Mouse (Mus musculus) thymus, postnatal 4 days (tissue): ENCODE measurements at regions not wholly inside any gene's neighbourhood (a gene's known extent, or its start where the extent isn't known, plus 50 kb on each side); places are given as distances from the start of the nearest gene placed in this dataset.

ENCODE experiments used
- DNase-seq: peaks from one replicate; pipeline ENCODE4 v3.0.0; 2021

DNA sequence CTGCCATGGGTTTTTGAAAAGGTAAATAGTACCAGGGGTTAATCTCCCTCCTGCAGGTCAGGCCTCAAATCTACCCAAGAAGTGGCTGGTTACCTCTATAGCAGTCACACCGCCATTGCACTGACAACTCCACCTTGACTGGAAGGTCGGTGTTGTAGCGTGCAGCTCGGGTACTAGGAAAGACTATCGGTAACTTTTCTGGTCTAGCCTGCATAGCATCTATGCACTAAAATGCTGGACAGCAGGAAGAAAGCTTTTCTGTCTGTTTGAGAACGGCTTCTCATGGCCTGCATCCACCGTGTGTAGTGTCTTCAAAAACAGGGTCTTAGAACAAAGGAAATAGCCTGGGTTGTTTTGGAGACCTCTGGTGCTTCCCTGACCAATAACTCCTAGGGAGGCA lies 88.8 kb downstream of the Bms1 start:
- no peak for DNase-seq

GRCm38 (mm10) chr6:118327458-118327857 lies 91.8 kb downstream of the Bms1 start:
- DNase-seq = peak; percentile 54

- DNase-seq = no peak
Measured at GRCm38 (mm10) chr6:118325681-118326080, 93.6 kb downstream of the Bms1 start.

DNA sequence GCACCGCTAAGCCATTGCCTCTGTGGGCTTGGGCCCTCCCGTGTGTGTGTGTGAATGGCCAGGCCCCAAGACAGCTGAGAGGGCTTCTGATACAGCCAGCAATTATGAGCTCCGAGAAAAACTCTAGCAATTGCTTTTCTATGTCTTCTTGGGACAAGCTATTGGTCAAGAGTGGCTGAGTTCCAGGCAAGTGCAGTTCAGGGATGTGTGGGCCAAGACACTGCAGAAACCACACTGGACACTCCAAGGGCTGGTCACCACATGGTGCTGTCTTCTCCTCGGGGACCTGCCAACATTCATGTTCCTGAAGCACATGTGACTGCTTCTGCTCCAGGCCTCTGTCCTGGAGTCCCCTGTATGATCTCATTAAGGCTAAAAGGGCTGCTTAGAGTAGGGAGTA lies 94.7 kb downstream of the Bms1 start:
- no peak for DNase-seq

GRCm38 (mm10) chr6:118323052-118323451 lies 96.2 kb downstream of the Bms1 start:
- DNase-seq = no peak

DNA sequence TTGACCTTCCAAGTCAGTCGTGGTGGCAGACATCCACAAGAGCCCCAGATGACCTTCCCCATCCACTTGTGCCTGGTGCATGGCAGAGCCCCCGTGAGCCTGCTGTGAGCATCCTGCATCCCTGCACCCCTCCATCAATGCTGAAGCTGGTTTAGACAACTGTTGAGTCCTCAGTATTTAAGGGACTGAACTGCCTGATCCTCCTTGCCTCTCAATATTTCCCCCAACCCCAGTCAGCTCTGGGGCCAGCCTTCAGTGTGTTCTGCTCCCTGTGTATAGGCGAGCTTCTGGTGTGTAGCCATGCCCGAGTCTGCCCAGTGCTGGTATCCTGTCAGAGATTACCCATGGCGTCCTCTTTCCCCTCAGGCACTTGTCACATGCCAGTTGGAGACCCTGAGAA lies 96.6 kb downstream of the Bms1 start:
- DNase-seq = no peak

DNA sequence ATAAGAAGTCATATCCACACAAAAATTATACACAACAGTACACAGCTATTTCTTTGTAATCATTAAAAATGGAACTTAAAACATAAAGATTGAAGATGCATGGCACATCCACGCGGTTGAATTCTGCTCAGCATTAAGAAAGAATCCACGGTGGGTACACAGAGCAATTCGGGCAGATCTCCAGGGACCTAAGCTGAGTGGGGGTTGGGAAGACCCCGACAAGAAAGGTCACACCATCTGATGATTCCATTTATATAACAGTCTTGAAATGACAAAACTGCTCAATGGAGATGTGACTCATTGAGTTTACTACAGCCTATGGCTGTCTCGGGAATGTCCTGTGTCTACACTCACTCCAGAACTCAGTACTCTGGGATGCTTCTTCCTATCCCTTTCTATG lies 97.2 kb downstream of the Bms1 start:
- DNase-seq = no peak

DNA sequence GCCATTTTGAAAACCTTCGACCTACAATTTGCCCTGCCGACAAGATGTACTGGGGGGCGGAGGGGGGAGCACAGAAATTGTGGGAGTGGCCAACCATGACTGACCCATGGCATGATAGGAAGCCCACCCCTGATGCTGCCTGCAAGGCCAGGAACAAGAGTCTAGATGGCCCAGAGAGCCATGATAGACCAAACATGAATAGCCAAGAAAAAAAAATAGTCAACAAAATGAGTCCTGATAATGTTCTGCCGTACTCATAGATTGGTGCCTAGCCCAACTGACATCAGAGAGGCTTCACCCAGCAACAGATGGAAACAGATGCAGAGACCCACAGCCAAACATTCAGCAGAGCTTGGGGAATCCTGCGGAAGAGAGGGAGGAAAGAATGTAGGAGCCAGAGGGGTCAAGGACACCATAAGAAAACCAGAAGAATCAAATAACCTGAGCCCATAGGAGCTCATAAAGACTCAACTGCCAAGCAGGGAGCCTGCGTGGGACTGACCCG lies 99.2 kb downstream of the Bms1 start:
- DNase-seq = no peak

DNA sequence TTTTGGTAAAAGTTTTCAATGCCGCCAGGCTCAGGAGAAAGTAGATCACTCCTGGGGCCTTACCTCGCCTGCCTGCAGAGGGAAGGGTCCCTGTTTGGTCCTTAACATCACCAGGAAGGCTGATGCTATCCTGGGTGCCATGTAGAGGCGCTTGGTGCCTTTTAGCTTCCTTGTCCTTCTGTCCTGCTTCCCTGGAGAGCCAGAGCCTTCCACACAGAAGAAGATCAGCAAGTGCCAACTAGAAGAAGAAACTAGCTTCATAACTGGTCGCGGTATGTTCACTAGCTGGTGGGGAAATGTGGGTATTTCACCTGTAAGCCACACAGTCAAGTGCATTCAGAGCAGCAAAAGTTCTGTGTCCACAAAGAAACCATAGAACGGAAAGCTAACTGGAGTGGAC lies 103.4 kb downstream of the Bms1 start:
- no peak for DNase-seq

DNA sequence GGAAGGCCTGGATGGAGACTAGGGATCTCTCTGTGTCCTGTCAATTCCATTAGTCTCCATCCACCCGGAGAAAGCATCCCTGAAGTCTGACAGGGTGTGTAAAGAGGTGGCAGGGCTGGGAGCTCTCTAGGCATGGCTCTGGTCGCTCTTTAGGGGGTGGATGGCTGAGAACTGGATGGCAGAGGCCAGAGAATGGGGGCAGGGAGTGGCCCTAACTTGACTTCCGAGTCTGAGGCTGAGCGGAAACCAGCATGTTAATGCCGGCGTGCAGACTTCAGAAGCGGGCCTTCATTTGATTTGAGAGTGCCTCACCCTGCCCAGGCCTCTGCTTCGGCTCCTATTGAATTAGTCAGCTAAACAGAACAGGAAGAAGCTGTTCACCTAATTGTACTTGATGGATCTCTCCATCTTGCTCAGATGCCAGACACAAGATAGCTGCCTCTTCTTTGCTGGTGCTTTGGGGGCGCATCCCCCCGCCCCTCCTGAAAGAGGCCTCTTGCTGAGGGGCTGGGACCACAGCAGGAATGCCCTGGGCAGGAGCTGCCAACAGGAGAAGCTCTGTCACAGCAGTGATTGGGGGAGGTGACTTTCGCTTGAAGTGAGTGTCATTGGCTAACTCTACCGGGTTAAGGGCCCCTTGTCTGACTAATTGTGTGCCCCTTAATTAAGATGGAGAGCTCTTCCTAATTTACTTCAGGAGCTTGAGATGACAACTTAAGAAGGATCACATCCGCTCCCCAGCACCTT lies 104.2 kb downstream of the Bms1 start:
- no peak for DNase-seq

DNA sequence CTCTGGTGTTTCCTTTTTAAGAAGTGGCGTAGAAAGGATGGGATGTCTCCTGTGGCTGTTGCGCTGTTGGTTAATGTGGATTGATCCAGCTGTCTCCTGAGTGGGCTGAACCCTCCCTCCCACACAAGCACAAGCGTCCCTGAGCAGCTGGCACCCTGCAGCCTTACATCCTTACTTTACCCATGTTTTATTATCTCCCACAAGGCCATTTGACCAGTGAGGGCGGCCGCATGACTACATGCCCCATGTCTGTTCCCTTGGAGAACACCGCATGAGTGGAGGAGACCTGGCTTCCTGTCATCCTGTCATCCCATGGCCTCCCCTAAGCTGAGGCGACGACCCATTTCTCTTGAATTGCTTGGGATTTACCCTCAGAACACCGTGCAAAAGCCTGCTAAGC lies 108.2 kb downstream of the Bms1 start:
- DNase-seq = no peak

DNA sequence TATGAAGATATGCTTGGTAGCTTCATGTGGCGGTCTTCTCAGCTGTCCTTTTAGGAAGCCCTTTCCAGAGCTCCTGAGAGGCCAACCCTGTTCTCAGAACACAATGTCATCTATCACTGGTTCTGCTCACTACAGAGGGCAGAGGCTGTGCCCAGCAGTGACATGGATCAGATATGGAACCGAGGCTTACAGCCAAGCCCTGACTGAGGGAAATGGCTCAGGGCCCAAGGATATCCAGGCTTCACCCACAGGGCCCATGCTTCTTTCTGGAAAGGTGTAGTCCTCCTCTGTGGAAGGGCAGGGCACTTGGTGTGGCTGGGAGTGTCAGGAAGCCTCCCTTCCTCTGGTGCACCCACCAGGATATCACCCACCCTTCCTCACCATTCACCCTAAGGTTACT lies 109.4 kb downstream of the Bms1 start:
- no peak for DNase-seq

DNA sequence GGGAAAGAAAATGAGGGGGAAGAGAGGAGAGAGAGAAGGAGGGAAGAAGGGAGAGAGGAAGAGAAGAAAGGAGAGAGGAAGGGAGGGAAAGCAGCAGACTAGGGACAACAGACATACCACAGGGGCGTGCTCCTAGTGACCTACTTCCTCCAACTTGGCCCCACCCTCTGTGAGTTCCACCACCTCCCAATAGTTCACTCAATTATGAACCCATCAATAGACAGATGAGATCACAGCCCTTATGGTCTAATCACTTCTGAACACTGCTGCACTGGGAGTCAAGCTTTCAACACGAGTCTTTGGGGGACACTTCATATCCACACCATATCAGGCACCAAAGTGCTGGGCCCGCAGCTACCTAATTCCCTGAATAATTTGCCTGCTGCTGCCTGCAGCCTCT lies 110.7 kb downstream of the Bms1 start:
- DNase-seq = no peak

- DNase-seq = no peak
Measured at GRCm38 (mm10) chr6:118307481-118307880, 110.0 kb upstream of the Ret start.

DNA sequence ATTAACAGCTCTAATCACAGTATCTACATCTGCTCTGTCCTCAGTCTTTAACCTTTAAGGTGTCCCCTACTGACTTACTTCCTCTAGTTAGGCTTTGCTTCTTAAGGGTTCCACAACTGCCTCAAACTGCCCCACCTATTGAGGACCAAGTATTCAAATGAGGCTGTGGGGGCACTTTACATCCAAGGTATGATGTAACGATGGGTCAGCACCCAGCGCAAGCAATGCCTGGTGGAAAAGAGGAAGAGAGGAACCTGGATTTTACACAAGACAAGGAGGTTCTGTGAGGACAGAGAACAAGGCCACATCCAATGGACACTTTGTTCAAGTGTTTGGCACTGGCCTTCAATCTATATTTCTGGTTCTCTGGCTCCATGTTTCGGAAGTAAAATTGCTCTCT lies 107.7 kb upstream of the Ret start:
- DNase-seq = no peak

GRCm38 (mm10) chr6:118302783-118303350 lies 105.3 kb upstream of the Ret start:
- DNase-seq = no peak

GRCm38 (mm10) chr6:118301880-118302782 lies 104.6 kb upstream of the Ret start:
- DNase-seq = no peak

DNA sequence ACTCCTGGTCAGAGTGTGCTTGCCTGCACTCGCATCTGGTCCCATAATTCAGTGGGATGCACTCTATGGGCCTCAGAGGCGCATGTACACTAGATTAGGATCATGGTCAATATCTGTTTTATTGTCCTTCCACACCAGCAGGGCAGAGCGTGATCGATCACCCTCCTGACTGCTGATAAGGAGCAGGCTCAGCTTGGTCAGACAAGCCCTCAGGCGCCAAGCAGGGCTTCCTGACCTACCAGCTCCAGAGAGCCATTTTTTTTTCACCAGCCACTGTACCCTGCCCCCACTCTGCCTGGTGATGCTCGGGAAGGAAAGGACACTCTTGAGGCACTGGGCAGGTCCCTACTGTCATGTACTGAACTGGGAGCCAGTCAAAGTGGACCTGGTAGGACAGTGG lies 103.3 kb upstream of the Ret start:
- no peak for DNase-seq

DNA sequence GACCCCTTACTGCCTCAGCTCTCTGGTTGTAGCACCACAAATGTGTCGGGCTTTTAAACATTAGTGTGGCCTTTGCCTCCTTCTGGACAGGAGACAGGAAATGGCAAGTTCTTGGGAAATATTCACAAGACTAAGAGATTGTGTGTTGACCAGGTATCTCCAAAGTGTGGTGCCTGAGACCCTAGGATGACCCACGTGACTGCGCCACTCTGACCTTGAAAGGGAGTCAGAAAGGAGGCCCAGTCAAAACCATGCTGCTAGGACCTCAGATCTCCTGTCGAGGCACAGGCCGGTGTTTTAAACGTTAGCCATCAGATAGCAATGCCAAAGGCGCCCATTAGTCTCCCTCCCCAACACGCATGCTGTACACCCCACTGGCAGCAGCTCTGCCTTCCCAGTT lies 100.1 kb upstream of the Ret start:
- no peak for DNase-seq

DNA sequence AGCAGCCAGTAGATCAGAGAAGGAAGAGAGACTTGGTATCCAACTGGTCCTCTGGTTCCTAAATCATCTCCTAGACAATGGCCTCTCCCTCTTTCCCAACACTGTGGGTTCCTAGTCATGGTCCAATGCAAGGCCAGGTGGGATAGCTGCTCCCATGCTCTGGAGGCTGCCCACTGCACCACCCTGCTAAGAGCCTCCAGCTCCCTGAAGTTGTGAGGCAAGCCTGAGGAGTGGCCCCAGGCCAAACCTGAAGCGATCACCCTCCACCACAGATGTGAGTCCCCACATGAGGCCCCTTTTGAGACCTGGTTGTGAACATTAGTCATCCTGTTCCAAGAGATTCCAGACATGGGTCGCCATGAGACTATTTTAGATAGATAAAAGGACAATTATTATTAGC lies 96.5 kb upstream of the Ret start:
- no peak for DNase-seq

GRCm38 (mm10) chr6:118292928-118293327 lies 95.4 kb upstream of the Ret start:
- DNase-seq = no peak

DNA sequence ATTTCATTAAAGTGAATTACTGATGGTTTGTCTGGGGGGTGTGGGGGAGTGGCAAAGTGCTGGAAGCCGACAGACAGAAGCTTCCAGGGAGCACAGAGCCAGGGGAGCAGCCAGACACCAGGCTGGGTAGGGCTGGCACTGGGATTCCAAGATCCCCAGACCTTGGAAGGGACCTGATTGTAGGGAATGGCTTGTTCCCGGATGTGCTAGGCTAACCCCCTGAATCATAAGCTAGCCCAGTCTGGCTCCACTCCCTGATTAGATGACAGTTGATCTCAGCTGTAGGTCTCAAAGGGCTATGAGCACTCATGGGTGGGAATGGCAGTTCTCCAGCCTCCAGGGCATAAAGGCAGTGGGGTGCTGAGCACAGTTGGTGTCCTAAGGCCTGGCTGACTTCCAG lies 94.8 kb upstream of the Ret start:
- DNase-seq = no peak

- no peak for DNase-seq
Measured at GRCm38 (mm10) chr6:118291426-118291825, 93.9 kb upstream of the Ret start.

DNA sequence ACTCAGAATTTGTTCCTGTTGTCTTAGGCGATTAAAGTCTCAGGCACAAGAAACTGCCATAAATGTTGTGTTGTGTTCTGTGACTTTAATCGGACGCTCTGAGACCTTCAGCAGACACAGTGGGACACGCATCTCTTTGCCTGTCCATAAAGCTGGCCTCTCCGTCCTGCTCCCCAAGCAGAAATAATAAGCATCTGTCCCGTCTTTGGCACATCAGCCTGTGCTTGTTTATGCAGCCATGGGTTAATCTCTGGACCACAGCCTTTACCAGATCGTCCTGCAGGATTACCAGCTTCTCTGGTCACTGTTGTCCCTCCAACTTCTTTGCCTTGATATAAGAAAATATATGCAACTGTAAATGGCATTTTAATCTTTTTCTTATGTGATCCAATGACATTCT lies 87.7 kb upstream of the Ret start:
- DNase-seq = no peak
